Mouse (Mus musculus) adrenal gland, postnatal 25 days (tissue): ENCODE results near the gene Nfatc2. TPM values are rescaled to one million over a fixed set of nuclear protein-coding genes. Genes with fewer than 3 reads are reported as not detected.

Experiments used
- DNase-seq: peaks from one replicate; pipeline ENCODE4 v3.0.0; 2021; ENCODE audit warnings: mixed read lengths
- long read RNA-seq: library from polyadenylated mRNA; stranded (forward); transcript quantifications from one replicate; pipeline ENCODE4 v2.0.0, GENCODE M21; 2021
- total RNA-seq: library from RNA; stranded (reverse); gene quantifications from 2 replicates; pipeline ENCODE4 v1.2.3, GENCODE M21; 2021

Gene Nfatc2
- 4.1 and 4.6 TPM in 2 replicates for total RNA-seq
- long read RNA-seq, result 0 reads

DNA sequence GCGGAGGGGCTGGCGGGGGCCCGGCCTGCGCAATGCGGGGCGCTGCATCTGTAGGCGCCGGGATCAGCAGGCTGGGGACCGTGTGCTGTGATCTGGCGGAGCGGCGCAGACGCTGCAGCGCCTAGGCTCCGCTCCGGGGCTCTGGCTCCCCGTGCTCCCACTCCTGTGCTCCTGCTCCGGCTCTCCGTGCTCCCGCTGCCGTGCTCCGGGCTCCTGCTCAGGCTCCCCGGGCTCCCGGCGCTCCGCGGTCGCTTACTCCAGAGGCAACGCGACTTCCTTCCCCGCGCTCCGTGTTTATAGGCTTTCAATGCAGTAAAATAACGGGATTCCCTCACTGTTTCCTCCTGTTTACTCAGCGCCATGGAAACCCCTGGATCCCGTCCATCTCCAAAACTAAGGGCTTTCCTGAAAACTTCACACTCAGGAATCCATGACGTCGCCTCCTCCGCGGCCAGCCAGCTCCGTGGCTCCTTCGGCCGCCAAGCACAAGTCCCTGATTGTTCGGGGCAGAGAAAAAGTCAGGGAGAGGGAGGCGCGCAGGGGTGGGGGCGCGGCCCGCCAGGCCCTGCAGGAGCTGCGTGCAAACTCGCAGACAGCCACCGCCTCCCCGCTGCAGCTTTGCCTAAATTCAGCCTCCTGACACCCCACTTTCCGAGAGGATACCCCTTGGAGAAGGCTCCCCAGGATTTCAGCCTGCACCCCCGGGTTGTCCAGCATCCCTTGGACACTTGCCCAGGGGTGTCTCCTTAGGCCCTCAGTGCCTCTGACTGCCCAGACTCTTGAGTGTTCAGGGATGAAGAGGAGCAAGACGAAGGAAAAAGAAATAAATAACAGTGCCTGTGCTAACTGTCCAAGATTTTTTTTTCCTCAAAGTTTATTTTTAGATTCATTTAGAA lies at the start of gene Nfatc2:
Gene Nfatc2, minus strand, starts transcription at position 167 of the 896 bp plus-strand sequence.
- DNase-seq, result peak; percentile 66

GRCm38 (mm10) chr2:168648171-168648570 lies 46.7 kb upstream of the Nfatc2 start:
- DNase-seq, result no peak

GRCm38 (mm10) chr2:168644855-168645254 lies 43.4 kb upstream of the Nfatc2 start:
- no peak for DNase-seq

GRCm38 (mm10) chr2:168643524-168644177 lies 42.2 kb upstream of the Nfatc2 start:
- DNase-seq, result no peak

- no peak for DNase-seq
Measured at GRCm38 (mm10) chr2:168642187-168642586, 40.7 kb upstream of the Nfatc2 start.

- no peak for DNase-seq
Measured at GRCm38 (mm10) chr2:168640460-168640859, 39.0 kb upstream of the Nfatc2 start.

GRCm38 (mm10) chr2:168634881-168635280 lies 33.4 kb upstream of the Nfatc2 start:
- DNase-seq, result no peak

- DNase-seq, result no peak
Measured at GRCm38 (mm10) chr2:168633301-168633816, 31.9 kb upstream of the Nfatc2 start.

DNA sequence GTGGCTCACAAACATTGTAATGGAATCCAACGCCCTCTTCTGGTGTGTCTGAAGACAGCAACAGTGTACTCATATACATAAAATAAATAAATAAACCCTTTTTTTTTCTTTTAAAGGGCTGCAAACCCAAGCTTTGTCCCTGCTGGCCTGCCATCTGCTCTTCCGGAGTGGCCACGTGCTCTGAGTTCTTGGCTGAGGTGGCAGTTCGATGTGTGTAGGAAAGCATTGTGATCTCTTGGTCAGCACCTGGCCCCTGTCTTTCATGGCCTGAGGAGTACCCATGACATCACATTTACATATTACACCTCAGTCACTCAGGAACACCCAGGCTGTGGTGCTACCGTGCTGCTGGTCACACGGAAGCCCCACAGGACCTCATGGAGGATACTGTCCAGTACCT lies 31.1 kb upstream of the Nfatc2 start:
- DNase-seq, result no peak

GRCm38 (mm10) chr2:168628787-168629186 lies 27.3 kb upstream of the Nfatc2 start:
- DNase-seq, result peak; percentile 85

GRCm38 (mm10) chr2:168627829-168628770 lies 26.6 kb upstream of the Nfatc2 start:
- DNase-seq, result no peak

DNA sequence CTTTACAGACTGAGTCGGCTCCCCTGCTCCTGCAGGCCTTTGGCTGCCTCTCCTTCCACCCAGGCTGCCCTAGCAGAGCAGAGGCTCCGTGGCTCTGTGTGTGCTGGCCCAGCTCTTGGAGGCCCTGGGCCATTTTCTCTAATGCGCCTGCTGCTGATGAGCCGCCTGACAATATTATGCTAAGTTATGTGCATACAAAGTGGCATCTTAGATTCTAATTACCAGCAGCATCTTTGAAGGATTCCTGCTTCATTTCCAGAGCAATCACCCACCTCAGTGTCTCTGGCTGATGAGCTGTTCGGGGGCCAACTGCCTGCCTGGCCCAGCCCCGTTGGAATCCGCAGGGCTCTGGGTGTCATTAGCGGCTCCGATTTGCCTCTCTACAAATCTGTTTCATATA lies 24.9 kb upstream of the Nfatc2 start:
- no peak for DNase-seq

DNA sequence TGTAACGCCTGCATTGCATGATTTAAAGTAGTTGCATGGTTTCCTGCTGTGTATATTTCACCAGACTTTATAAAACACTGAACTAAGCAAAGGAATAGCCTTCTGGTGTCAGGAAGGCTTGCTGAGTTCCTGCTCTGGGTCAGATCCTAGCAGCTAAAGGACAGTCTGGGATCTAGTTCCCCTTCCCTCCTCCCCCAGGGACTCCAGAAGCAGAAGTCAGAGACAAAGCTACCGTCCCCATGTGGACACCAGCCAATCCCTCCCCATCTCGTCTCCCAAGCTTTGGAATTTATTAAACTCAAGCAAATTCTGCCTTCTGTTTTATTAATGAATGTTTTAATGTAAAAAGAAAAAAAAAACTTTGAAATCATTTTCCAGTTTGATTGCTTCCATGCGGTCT lies 23.6 kb upstream of the Nfatc2 start:
- no peak for DNase-seq

DNA sequence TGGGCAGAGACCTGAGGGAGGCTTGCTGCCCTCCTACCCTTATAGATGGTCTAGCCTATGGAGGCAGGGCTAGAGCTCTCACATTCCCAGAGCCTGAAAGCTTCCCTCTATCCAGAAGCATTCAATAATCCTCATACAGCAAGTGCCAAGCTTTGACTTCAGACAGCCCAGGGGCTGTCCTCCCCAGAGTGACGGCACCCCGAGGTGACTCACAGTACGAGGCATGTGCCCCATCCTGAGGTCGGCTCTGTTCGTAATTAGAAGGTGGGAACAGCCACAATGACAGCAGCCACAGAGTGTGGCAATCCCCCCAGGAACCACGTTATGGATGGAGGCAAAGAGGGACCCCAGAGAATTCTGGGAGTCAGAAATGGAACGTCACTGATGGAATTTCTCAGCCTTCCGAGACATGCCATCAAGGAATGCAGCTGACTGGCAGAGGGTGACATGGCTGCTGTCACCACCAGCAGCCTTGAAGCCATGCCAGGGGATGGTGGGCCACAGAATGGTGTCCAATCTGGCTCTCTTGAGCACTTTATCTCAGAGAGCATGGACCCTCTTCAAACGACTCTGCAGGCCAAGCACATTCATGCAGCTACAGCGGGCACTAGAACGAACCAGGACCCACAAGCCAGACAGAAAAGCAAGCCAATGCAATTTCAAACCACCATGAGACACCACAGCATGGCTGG lies 19.8 kb upstream of the Nfatc2 start:
- DNase-seq, result peak; percentile 17

GRCm38 (mm10) chr2:168618205-168618717 lies 16.8 kb upstream of the Nfatc2 start:
- no peak for DNase-seq

GRCm38 (mm10) chr2:168615160-168615559 lies 13.7 kb upstream of the Nfatc2 start:
- peak; percentile 40 for DNase-seq

- DNase-seq, result no peak
Measured at GRCm38 (mm10) chr2:168614170-168614872, 12.9 kb upstream of the Nfatc2 start.

GRCm38 (mm10) chr2:168613092-168613880 lies 11.8 kb upstream of the Nfatc2 start:
- DNase-seq, result no peak

GRCm38 (mm10) chr2:168610941-168611340 lies 9.5 kb upstream of the Nfatc2 start:
- DNase-seq, result no peak
